Mouse (Mus musculus) heart, adult 2 months (tissue): ENCODE measurements around the gene Zfp846. TPM values are rescaled to one million over a fixed set of nuclear protein-coding genes. Genes with fewer than 3 reads are reported as not detected.

Source experiments
- DNase-seq, 2 experiments: peaks; one replicate each; pipeline ENCODE4 v3.0.0; 2021
- H3K27ac ChIP-seq: fragments of 200-600 bp; 2 replicates; pipeline ENCODE4 v1.8.1; 2022
- H3K27me3 ChIP-seq: fragments of 200-500 bp; 2 replicates; pipeline ENCODE4 v1.6.1; 2012; ENCODE audit warnings: mild to moderate bottlenecking, low read length, inconsistent platforms, mixed read lengths; ENCODE audit not compliant: control insufficient read depth, insufficient read depth
- H3K36me3 ChIP-seq: fragments of 200-500 bp; 2 replicates; pipeline ENCODE4 v1.6.1; 2012; ENCODE audit warnings: low read length, inconsistent platforms; ENCODE audit not compliant: control insufficient read depth, insufficient read depth
- H3K4me1 ChIP-seq: fragments of 200-500 bp; 2 replicates; pipeline ENCODE4 v1.6.1; 2011; ENCODE audit warnings: low read length; ENCODE audit not compliant: control insufficient read depth, insufficient read depth
- H3K4me3 ChIP-seq: fragments of 200-600 bp; 2 replicates; pipeline ENCODE4 v1.8.1; 2022
- H3K79me2 ChIP-seq: fragments of 200-500 bp; replicated peaks from 2 replicates; pipeline ENCODE4 v1.6.1; 2012; ENCODE audit warnings: mild to moderate bottlenecking, inconsistent platforms, low read length, moderate library complexity, mixed read lengths; ENCODE audit not compliant: control insufficient read depth, insufficient read depth
- H3K9ac ChIP-seq: fragments of 200-500 bp; 2 replicates; pipeline ENCODE4 v1.6.1; 2012; ENCODE audit warnings: low read depth, mild to moderate bottlenecking, control low read depth, inconsistent platforms, low read length, mixed read lengths
- CTCF ChIP-seq: fragments of 200-600 bp; IDR thresholded peaks from 2 replicates; pipeline ENCODE4 v1.8.1; 2022; ENCODE audit warnings: antibody characterized with exemption, mild to moderate bottlenecking, moderate library complexity
- EP300 ChIP-seq: fragments of 200-500 bp; IDR thresholded peaks from 2 replicates; pipeline ENCODE4 v1.6.1; 2011; ENCODE audit warnings: low read depth, low read length, control low read depth; ENCODE audit not compliant: insufficient read depth
- POLR2A ChIP-seq: fragments of 200-500 bp; IDR thresholded peaks from 2 replicates; pipeline ENCODE4 v1.6.1; 2011; ENCODE audit warnings: mild to moderate bottlenecking, low read depth, low read length, control low read depth; ENCODE audit not compliant: insufficient read depth
- WGBS: fragments of 180-500 bp; shearing (Covaris S2); methylation state at CpG from one replicate; pipeline ENCODE4 v1.1.7; 2018; 5-methylcytosine and 5-hydroxymethylcytosine counted together
- intact Hi-C: fragments of 180-260 bp; cut with DNase I; formaldehyde crosslinking; loops from one replicate; pipeline ENCODE4 v1.15.1; 2025
- polyA plus RNA-seq: library from polyadenylated mRNA; depleted of rRNA; stranded (reverse); fragments of >200 nt; gene quantifications from 2 replicates; pipeline ENCODE4 v1.2.3, GENCODE M21; 2012
- total RNA-seq, 2 experiments: library from RNA; stranded (reverse); gene quantifications; 2 replicates each; pipeline ENCODE4 v1.2.3; 2021

Gene Zfp846
- total and polyA plus RNA-seq, 3 experiments = 1.4 to 5.1 (median 4.7) TPM

DNA sequence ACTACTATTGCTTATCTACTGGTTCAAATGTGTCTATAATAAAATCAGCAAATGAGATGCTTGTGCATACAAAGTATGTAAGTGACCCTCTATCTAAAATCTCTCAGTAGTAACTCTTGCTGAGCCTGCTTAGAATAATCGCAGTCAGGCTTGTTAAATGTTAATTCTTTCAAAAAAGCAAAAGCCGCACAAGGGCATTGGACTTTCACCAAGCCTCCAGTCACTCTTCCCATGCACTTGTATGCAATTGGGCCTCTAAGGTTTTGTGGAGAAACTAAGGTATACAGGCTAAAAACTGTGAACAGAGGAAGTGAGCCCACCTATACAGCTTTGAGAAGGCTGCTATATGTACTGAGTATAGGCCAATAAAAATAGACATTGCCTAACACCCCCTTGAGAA is 4.5 kb upstream of the Zfp846 start:
- H3K27me3 ChIP-seq = no peaks in the 10 kb centered on the region
- no peak overlapping the region for H3K9ac ChIP-seq
- H3K79me2 ChIP-seq = no peaks in the 10 kb centered on the region
- no peak overlapping the region for H3K4me3 ChIP-seq
- no peak overlapping the region for H3K27ac ChIP-seq
- 75% methylated on average over 2 of the region's 2 CpGs for WGBS
- H3K4me1 ChIP-seq = no peaks in the 10 kb centered on the region
- DNase-seq = no peak
- intact Hi-C loops = no loop called here
- TF ChIP-seq POLR2A (no peak), EP300 (no peak), CTCF (no peak)
- H3K36me3 ChIP-seq = no peaks in the 10 kb centered on the region

- TF ChIP-seq CTCF (no peak), POLR2A (no peak), EP300 (no peak)
- WGBS = 73% methylated on average over 6 of the region's 6 CpGs
- Histone ChIP-seq H3K79me2 (no peaks in the 10 kb centered on the region), H3K9ac (no peak overlapping the region), H3K4me3 (no peak overlapping the region), H3K27ac (no peak overlapping the region), H3K27me3 (no peaks in the 10 kb centered on the region), H3K4me1 (no peaks in the 10 kb centered on the region), H3K36me3 (no peaks in the 10 kb centered on the region; the same call in 1 of the 2 replicates)
- intact Hi-C loops = no loop called here
- no peak for DNase-seq
Observed at GRCm38 (mm10) chr9:20601270-20601669, 20.2 kb downstream of the Zfp846 start.

DNA sequence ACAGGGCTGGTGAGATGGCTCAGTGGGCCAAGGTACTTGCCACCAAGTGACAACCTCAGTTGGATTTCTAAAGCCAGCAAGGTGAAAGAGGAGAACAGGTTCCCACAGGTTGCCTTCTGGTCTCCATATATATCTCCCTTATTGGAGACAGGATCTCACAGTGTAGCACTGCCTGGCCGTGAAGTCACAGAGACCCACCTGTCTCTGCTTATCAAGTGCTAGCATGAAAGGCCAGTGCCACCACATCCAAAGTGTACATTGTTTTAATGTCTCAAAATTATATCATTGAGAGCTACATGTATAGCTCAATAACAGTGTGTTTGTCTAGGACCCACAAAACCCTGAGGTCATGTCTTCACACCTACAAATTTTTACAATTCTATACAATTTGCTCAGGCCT is 25.2 kb downstream of the Zfp846 start:
- intact Hi-C loops = loop anchor here (2.0 kb wide), 1 partner anchor 37 kb away; the partner anchor contains the start of gene Ubl5
- TF ChIP-seq CTCF = no peak
- TF ChIP-seq EP300 = no peak
- TF ChIP-seq POLR2A = no peak

DNA sequence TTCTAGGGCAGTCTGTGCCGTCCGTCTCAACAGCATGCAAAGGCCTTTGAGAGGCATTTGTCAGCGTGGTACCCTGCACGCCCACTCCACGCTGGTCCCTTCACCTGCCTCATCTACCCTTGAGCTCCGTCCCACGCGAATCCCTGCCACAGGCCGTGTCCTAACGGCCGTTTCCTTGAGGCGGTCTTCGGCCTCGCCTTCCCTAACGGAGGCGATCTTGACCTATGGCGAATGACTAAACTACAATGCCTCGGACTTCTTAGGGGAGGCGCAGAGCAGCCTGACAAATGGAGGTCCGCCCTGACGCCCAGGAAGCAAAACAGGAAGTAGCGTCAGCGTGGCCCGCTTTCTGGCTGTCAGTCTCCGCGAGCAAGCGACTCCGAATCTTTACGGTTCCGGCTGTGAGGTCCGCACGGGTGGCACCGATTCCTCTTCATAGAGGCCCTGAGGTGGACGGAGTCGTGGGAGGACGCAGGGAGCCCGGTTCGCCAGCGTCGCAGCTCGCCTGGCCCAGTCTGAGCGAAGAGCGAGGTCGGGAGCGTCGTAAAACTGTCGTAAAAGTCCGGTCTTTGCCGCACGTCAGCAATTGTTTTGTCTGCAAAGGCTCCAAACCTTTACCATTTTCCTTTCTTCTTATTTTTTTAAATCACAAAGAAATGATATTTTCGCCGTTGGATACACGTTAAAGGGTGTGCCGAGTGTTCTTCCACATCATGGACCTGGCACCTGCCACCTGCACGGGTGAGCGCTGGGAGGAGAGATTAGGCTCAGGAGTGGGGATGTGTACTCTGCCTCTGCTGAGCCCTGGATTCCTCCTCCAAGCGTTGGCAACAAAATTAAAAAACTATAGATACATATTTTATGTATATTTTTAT is 26.2 kb downstream of the Zfp846 start:
- Histone ChIP-seq H3K79me2 (no peaks in the 10 kb centered on the region), H3K36me3 (no peaks in the 10 kb centered on the region), H3K27me3 (no peaks in the 10 kb centered on the region), H3K4me3 (peak overlapping the region; percentile 69), H3K9ac (peak overlapping the region; percentile 87), H3K4me1 (no peaks in the 10 kb centered on the region), H3K27ac (peak overlapping the region; percentile 99)
- TF ChIP-seq POLR2A = peak; percentile 79
- 0 out of 2 replicates have a peak, but pooled peaks have one; percentile 38 for TF ChIP-seq EP300
- no peak for TF ChIP-seq CTCF
- intact Hi-C loops = loop anchor here (1.0 to 2.0 kb wide), 2 partner anchors 26 to 35 kb away; partner anchors contain the start of genes Ubl5 and Zfp846
- peak; percentile 91 to 93 for DNase-seq
- WGBS = under 1% methylated on average over 57 of the region's 57 CpGs

More for the DNA sequence above, 25.2 kb downstream of the Zfp846 start:
- Histone ChIP-seq H3K4me3 (no peak overlapping the region), H3K27ac (no peak overlapping the region), H3K9ac (no peak overlapping the region), H3K79me2 (no peaks in the 10 kb centered on the region), H3K4me1 (no peaks in the 10 kb centered on the region), H3K27me3 (no peaks in the 10 kb centered on the region), H3K36me3 (no peaks in the 10 kb centered on the region)
- no peak for DNase-seq
- WGBS = 95% methylated on average over 1 of the region's 1 CpGs

DNA sequence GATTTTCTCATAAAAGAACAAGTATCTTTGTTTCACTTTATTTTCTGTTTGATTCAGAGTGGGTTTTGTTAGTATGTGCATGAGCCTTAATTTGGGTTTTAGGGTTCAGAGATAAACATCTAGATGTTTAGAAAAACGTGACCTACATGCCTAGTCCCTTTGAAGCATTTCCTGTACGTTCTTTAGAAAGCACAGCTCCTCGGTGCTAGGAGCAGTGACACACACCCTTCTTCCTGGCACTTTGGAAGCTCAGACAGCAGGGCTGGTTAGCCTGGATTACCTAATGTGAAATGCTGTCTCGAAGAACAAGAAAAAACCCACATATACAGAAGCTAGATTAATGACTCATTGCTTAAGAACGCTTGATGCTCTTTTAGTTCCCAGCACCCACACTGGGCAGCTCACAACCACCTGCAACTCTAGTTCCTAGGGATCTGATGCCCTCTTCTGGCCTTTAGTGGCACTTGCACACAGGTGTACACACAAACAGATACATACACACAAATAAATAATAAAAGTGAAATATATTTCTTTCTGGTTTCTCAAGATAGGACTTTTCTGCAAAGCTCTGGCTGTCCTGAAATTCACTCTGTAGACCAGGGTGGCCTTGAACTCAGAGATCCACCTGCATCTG is 28.9 kb downstream of the Zfp846 start:
- Histone ChIP-seq H3K36me3 (no peaks in the 10 kb centered on the region), H3K27ac (no peak overlapping the region), H3K4me3 (no peak overlapping the region), H3K9ac (no peak overlapping the region), H3K79me2 (no peaks in the 10 kb centered on the region), H3K27me3 (no peaks in the 10 kb centered on the region), H3K4me1 (no peaks in the 10 kb centered on the region)
- WGBS = 75% methylated on average over 5 of the region's 5 CpGs
- intact Hi-C loops = no loop called here
- TF ChIP-seq POLR2A (no peak), CTCF (peak; percentile 18; the same call in 1 of the 2 replicates), EP300 (no peak)
- no peak for DNase-seq
